ENCODE assay signal across 11 mouse cellular contexts in genomic region chr14:99229071-99229780, GRCm38 (mm10).
"Had no signal": no experiment of that assay in that cellular context is flagged by ENCODE, and none has a peak within 500 bp of the region (broad histone marks: within the 10 kb centered on the region; RNA-seq: fewer than 3 reads in every experiment).

No protein-coding gene starts in this region.

- ATAC-seq: lung, postnatal 0 days had no signal

- H3K36me3 ChIP-seq: limb, embryonic 10.5 days had no signal

- H3K4me2 ChIP-seq: midbrain, embryonic 11.5 days; stomach, embryonic 15.5 days had no signal

- H3K9me3 ChIP-seq: limb, embryonic 10.5 days; stomach, embryonic 15.5 days had no signal

- H3K27me3 ChIP-seq: stomach, embryonic 15.5 days had no signal

- H3K9ac ChIP-seq: stomach, embryonic 15.5 days had no signal

- DNase-seq: kidney, adult 2 months; kidney, postnatal 25 days; lung, adult 2 months; lung, postnatal 36 days; right cerebral cortex, postnatal 14 days; thymus, postnatal 36 days had no signal

- H3K4me1 ChIP-seq: limb, embryonic 10.5 days; stomach, embryonic 15.5 days had no signal

- H3K27ac ChIP-seq: layer of hippocampus, adult 2 months; limb, embryonic 10.5 days; stomach, embryonic 15.5 days had no signal

- H3K4me3 ChIP-seq: layer of hippocampus, adult 2 months; limb, embryonic 10.5 days; stomach, embryonic 15.5 days had no signal
